Mouse (Mus musculus) frontal cortex, postnatal 25 days (tissue): ENCODE measurements around the gene Pglyrp2.

Experiments
- DNase-seq, 2 experiments: peaks; one replicate each; pipeline ENCODE4 v3.0.0; 2022; ENCODE audit warnings: low spot score in 2 of 2

Pglyrp2 gene

DNA sequence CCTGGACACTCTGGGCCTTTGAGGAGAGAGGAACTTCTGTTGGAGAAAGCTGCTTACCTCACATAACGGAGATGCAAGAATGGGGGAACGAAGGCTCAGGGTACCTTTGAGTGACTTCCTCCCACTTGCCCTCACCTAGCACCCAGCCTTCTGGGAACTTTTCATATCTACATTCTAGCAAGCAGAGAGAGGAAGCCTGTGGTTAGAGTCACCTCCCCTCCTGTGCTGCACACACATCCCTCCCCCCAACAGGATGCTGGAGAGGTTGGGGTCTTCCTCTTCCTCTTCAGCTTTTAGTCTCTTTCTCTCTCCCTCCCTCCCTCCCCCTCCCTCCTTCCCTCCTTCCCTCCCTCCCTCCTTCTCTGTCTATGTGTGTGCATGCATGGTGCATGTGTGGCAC, at the start of gene Pglyrp2:
Gene Pglyrp2 (minus strand): TSS at position 134 of the 400 bp plus-strand sequence.
- DNase-seq: no peak

DNA sequence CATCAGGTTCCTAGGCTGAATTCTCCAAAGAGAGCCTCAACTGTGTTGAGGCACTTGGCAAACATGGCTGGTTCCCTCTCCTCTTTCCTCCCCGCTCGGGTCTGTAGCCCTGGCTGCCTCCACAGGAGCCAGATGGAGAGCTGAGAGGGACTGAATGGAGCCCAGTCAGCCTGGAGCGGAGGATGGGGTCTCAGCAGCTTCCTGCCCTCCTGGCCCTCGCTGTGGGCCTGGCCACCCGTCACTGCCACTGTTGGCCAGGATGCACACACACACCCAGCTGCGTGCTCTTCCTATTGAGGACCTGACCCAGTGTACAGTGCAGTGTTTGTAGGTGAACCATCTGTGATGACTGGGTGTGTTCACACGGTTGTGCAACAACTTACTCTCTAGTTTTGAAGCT, 48.2 kb upstream of the Pglyrp2 start:
- DNase-seq: no peak

DNA sequence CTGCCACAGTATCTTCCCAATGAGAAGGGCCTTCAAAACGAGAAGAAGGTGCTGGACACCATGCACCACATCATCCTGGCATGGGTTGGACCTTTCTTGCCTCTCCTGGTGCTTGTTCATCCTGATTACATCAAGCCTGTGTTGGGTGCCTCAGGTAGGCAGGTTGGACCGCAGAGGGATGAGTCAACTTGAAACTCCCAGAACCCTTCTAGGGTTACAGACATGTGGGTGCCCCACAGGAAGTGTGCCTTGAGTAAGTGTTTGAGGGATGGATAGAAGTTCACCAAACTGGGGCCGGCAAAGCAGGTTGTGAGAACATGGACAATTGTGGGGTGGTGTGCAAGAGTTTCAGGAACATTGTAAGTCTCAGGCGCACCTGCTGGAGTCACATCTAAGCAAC, 46.8 kb upstream of the Pglyrp2 start:
- no peak for DNase-seq

DNA sequence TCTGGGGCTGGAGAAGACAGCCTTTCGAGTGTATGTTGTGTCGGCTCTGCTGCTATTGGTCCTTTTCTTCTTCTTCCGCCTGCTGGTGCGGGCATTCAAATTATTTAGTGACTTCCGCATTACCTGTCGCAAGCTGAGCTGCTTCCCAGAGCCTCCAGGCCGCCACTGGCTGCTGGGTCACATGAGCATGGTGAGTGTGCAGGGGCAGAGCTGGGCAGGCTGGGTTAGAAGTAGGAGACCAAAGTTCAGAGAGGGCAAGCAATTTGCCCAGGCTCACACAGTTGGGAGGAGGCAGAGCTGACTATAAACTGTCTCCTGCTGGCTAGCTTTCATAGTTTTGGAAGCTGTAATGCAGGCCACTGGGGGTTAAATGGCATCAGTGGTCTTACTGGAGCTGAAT, 44.5 kb upstream of the Pglyrp2 start:
- no peak for DNase-seq

- no peak for DNase-seq
Measured at GRCm38 (mm10) chr17:32454997-32455396, 31.0 kb upstream of the Pglyrp2 start.

GRCm38 (mm10) chr17:32454188-32454587, 30.2 kb upstream of the Pglyrp2 start:
- no peak for DNase-seq

GRCm38 (mm10) chr17:32452482-32452881, 28.5 kb upstream of the Pglyrp2 start, which contains the start of gene Cyp4f39:
Cyp4f39 (plus strand) TSS chr17:32452723.
- DNase-seq: no peak

DNA sequence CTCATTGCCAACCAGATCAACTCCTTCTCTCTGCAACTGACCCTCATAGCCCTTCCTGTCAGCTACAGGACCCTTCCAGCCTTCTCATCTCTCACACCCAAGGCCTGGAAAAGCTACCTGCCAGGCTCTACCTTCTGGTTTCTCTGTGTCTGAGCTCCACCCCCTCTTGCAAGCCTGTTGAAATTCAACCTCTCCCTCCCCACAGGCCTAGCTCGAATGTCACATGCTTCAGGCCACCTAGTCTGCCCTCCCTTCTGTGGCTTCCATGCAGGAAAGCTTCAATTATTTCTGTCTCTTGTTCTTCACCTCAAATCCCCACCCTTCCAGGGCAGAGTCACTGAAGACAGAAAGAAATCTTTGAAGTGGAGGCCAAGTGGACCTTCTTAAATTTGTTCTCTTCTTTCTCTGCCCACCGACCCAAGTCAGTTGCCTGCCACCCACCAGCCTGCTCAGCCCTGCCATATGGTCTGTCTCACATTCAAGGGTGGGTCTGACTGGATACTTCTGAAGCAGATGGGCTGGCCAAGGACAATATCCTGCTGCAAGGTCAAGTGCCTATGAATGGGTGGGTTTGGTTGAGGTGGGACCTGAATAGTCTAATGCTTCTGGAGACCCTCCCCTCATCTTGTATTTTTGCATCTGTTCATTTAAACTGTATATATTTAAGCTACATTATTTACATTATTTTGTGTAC, 27.0 kb upstream of the Pglyrp2 start:
- DNase-seq: no peak

- DNase-seq: no peak
Measured at GRCm38 (mm10) chr17:32449042-32449441, 25.1 kb upstream of the Pglyrp2 start.

DNA sequence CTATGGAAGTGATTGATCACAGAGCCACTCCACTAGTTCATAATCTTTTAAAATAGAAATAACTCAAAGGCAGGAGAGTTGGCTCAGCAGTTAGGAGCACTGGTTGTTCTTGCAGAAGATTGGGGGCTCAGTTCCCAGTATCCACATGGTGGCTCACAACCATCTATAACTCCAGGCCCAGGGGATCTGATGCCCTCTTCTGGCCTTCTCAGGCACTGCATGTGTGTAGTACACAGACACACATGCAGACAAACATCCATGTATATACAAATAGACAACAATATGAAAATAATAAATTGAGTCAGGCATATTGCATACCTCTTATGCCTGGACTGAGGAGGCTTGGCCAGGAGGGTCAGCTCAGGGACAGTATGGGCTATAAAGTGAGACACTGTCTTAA, 23.2 kb upstream of the Pglyrp2 start:
- no peak for DNase-seq

GRCm38 (mm10) chr17:32445016-32445415, 21.0 kb upstream of the Pglyrp2 start:
- DNase-seq: no peak

GRCm38 (mm10) chr17:32443245-32443644, 19.3 kb upstream of the Pglyrp2 start:
- DNase-seq: no peak

DNA sequence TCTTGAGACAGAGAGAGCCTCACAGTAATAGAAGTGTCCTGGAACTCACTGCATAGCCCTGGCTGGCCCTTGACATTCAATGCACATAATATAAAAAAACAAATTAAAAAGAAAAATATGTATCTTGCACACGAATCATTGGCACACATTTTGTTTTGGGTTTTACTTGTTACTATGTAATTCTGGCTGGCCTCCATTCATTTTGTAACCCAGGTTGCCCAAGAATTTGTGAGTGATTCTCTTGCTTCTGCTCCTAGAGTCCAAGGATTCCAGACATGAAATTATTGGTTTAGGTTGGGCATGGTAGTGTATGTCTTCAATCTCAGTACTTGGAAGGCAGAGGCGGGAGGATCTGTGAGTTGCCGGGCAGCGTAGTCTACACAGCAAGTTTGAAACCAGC, 13.1 kb upstream of the Pglyrp2 start:
- DNase-seq: no peak

DNA sequence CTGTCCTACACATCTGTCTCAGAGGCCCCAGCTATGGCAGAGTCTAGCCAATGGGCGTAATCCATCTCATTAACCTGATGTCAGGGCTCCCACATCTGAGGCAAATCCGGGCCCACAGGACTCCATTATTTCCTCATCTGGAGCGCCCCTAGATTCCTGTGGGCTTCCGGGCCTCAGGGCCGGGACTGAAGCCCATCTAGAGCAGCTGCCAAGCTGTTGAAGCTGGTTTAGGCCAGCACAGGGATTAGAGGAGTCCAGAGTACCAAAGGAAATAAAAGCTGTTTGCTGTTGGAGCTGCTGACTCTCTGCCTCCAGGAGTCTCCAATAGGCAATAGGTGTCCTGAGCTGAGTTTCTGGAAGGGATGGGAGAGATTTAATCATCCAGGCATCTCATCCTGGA, 11.2 kb upstream of the Pglyrp2 start:
- no peak for DNase-seq

- no peak for DNase-seq
Measured at GRCm38 (mm10) chr17:32434324-32434723, 10.4 kb upstream of the Pglyrp2 start.

DNA sequence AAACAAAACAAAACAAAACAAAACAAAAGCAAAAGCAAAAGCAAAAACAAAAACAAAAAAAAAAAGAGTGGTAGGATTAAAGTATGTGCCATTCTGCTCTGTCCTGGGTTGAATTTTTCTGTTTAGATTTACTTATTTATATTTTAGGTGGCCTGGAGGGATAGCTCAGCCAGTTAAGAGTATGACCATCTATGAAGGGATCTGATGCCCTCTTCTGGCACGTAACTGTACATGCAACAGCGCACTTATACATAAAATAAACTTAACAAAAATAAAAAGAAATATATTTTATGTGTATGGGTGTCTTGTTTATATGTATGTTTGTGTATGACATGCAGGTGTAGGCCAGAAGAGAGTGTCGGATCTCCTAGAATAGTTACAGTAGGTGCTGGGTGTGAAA, 8.0 kb upstream of the Pglyrp2 start:
- DNase-seq: no peak

- DNase-seq: no peak
Measured at GRCm38 (mm10) chr17:32426610-32427009, 2.6 kb upstream of the Pglyrp2 start.

DNA sequence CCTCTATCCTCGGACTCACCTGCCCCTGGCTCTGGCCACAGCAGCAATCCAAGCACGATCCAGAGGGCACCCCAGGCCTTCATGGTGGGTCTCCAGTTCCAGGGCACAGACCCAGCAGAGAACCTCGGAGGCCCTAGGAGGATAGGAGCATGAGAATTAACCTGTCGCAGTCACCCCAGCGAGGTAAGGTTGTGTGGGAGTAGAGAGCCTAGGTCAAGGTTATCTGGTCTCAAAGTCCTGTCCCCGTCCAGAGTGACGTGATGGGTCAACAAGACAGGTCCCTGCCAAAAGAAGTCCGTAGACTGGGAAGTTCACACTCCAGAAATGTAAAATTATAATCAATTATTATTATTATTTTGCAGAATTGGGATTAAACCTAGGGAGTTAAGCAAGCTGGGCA, 3.2 kb downstream of the Pglyrp2 start:
- no peak for DNase-seq

- no peak for DNase-seq
Measured at GRCm38 (mm10) chr17:32419989-32420388, 4.0 kb downstream of the Pglyrp2 start.

DNA sequence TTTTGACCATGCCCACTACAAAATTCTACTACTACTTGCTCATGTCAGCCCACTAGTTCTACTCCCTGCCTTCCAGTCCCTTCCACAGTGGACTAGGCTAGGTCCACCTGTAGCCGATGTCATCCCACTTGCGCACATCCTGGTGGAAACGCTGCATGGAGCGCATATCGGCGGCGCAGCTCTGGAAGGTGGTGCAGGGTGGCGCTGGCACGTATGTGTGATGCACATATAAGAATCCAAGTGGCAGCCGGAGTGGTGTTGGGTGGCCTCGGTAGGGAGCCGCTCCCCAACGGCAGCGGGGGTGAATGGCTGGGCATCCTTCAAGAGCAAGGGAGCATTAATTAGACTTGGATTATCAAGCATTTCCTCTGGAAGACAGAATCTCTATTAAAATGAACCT, 7.2 kb downstream of the Pglyrp2 start:
- DNase-seq: no peak

- DNase-seq: no peak
Measured at GRCm38 (mm10) chr17:32415417-32416020, 8.4 kb downstream of the Pglyrp2 start.

GRCm38 (mm10) chr17:32411898-32412297, 12.1 kb downstream of the Pglyrp2 start:
- DNase-seq: no peak

DNA sequence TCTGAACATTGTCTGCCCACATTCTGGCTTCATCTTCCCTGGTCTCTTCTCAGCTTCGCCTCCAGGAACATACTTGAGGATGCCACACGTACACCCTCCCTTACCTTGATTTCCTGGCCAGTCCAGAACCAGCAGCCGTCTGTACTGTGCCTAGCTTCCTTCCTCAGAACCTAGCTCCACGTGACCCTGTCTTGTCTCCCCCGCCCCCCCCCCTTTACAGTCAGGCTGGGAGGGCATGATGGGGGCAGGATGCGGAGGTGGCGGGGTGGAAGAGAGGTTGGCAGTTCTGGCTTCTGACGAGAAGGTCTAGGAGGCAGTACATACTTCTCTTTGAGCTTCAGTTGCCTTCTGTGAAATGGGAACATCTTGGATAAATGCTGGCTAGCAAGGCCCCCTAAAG, 20.6 kb downstream of the Pglyrp2 start, which contains the start of gene Rasal3:
Gene Rasal3 (minus strand): TSS at position 167 of the 400 bp plus-strand sequence.
- DNase-seq: no peak

GRCm38 (mm10) chr17:32402779-32403157, 21.2 kb downstream of the Pglyrp2 start:
- DNase-seq: no peak
